Mouse (Mus musculus): Measurements from ENCODE around the gene Rtca. TPM values are rescaled to one million over a fixed set of nuclear protein-coding genes. Genes with fewer than 3 reads are reported as not detected.
A peak's percentile ranks its signal among the peaks of the same experiment; 100 is the strongest.

The Rtca gene
- total RNA-seq (2021): 10 to 100 TPM; 55.5 to 59.5 TPM

- peak; percentile 98 to 99 for DNase-seq (ENCODE audit: low spot score in 2 of 2)
- intact Hi-C loops (cut with DNase I): loop anchor here (2.0 to 10.0 kb wide), 3 partner anchors 154 to 473 kb away; partner anchors contain the start of gene Mfsd14a
Observed at GRCm38 (mm10) chr3:116507772-116508351, at the start of gene Rtca. Gene Rtca, minus strand, starts transcription at chr3:116508208.

- peak in 1 of 2 experiments; percentile 62 for DNase-seq (ENCODE audit: low spot score in 2 of 2)
- intact Hi-C loops (cut with DNase I): no loop called here
Observed at GRCm38 (mm10) chr3:116551362-116551761, 43.4 kb upstream of the Rtca start.

GRCm38 (mm10) chr3:116547430-116547829 lies 39.4 kb upstream of the Rtca start:
- intact Hi-C loops (cut with DNase I): no loop called here
- DNase-seq (ENCODE audit: low spot score in 2 of 2): no peak

- intact Hi-C loops (cut with DNase I): no loop called here
- no peak for DNase-seq (ENCODE audit: low spot score in 2 of 2)
Observed at GRCm38 (mm10) chr3:116542532-116542931, 34.5 kb upstream of the Rtca start.

GRCm38 (mm10) chr3:116542070-116542469 lies 34.1 kb upstream of the Rtca start:
- no peak for DNase-seq (ENCODE audit: low spot score in 2 of 2)
- intact Hi-C loops (cut with DNase I): no loop called here

- no peak for DNase-seq (ENCODE audit: low spot score in 2 of 2)
- intact Hi-C loops (cut with DNase I): no loop called here
Observed at GRCm38 (mm10) chr3:116537200-116537573, 29.2 kb upstream of the Rtca start.

- peak in 1 of 2 experiments; percentile 55 for DNase-seq (ENCODE audit: low spot score in 2 of 2)
- intact Hi-C loops (cut with DNase I): no loop called here
Observed at GRCm38 (mm10) chr3:116536428-116537199, 28.6 kb upstream of the Rtca start.

GRCm38 (mm10) chr3:116530826-116531225 lies 22.8 kb upstream of the Rtca start:
- peak in 1 of 2 experiments; percentile 56 for DNase-seq (ENCODE audit: low spot score in 2 of 2)

GRCm38 (mm10) chr3:116529741-116530140 lies 21.7 kb upstream of the Rtca start:
- DNase-seq (ENCODE audit: low spot score in 2 of 2): no peak

More at GRCm38 (mm10) chr3:116530826-116531225, 22.8 kb upstream of the Rtca start:
- intact Hi-C loops (cut with DNase I): loop anchor here (5.0 kb wide), 1 partner anchor 51 kb away; no protein-coding TSS in a partner anchor

GRCm38 (mm10) chr3:116520141-116520761 lies 12.2 kb upstream of the Rtca start:
- DNase-seq (ENCODE audit: low spot score in 2 of 2): no peak
- intact Hi-C loops (cut with DNase I): no loop called here

More at GRCm38 (mm10) chr3:116529741-116530140, 21.7 kb upstream of the Rtca start:
- intact Hi-C loops (cut with DNase I): loop anchor here (5.0 kb wide), 1 partner anchor 53 kb away; no protein-coding TSS in a partner anchor

- intact Hi-C loops (cut with DNase I): loop anchor here (2.0 kb wide), 1 partner anchor 82 kb away; the partner anchor contains the start of gene Sass6
- DNase-seq (ENCODE audit: low spot score in 2 of 2): peak; percentile 88 to 93
Observed at GRCm38 (mm10) chr3:116512904-116513716, 5.1 kb upstream of the Rtca start, which contains the start of gene Dbt. Gene Dbt, plus strand, starts transcription at chr3:116513070.

GRCm38 (mm10) chr3:116512151-116512903 lies 4.3 kb upstream of the Rtca start:
- DNase-seq (ENCODE audit: low spot score in 2 of 2): no peak
- intact Hi-C loops (cut with DNase I): loop anchor here (2.0 kb wide), 1 partner anchor 82 kb away; the partner anchor contains the start of gene Sass6

- DNase-seq (ENCODE audit: low spot score in 2 of 2): no peak
- intact Hi-C loops (cut with DNase I): no loop called here
Observed at GRCm38 (mm10) chr3:116495671-116496070, 12.3 kb downstream of the Rtca start.

GRCm38 (mm10) chr3:116493658-116494057 lies 14.3 kb downstream of the Rtca start:
- intact Hi-C loops (cut with DNase I): loop anchor here (5.0 kb wide), 1 partner anchor 71 kb away; the partner anchor contains the start of gene Cdc14a

GRCm38 (mm10) chr3:116491923-116492454 lies 16.0 kb downstream of the Rtca start:
- no peak for DNase-seq (ENCODE audit: low spot score in 2 of 2)
- intact Hi-C loops (cut with DNase I): loop anchor here (5.0 kb wide), 1 partner anchor 70 kb away; the partner anchor contains the start of gene Cdc14a

More at GRCm38 (mm10) chr3:116493658-116494057, 14.3 kb downstream of the Rtca start:
- DNase-seq (ENCODE audit: low spot score in 2 of 2): no peak

GRCm38 (mm10) chr3:116490920-116491319 lies 17.1 kb downstream of the Rtca start:
- intact Hi-C loops (cut with DNase I): loop anchor here (5.0 kb wide), 1 partner anchor 69 kb away; the partner anchor contains the start of gene Cdc14a
- no peak for DNase-seq (ENCODE audit: low spot score in 2 of 2)

- no peak for DNase-seq (ENCODE audit: low spot score in 2 of 2)
- intact Hi-C loops (cut with DNase I): no loop called here
Observed at GRCm38 (mm10) chr3:116483271-116483670, 24.7 kb downstream of the Rtca start.

- intact Hi-C loops (cut with DNase I): no loop called here
Observed at GRCm38 (mm10) chr3:116482724-116483123, 25.3 kb downstream of the Rtca start.

More at GRCm38 (mm10) chr3:116482724-116483123, 25.3 kb downstream of the Rtca start:
- no peak for DNase-seq (ENCODE audit: low spot score in 2 of 2)
